Mouse (Mus musculus) heart, adult 2 months (tissue): Measurements from ENCODE around the gene Ap3d1.

Source experiments
- CTCF ChIP-seq: fragments of 200-600 bp; IDR thresholded peaks from 2 replicates; pipeline ENCODE4 v1.8.1; 2022; ENCODE audit warnings: antibody characterized with exemption, mild to moderate bottlenecking, moderate library complexity
- EP300 ChIP-seq: fragments of 200-500 bp; IDR thresholded peaks from 2 replicates; pipeline ENCODE4 v1.6.1; 2011; ENCODE audit warnings: low read depth, low read length, control low read depth; ENCODE audit not compliant: insufficient read depth
- POLR2A ChIP-seq: fragments of 200-500 bp; IDR thresholded peaks from 2 replicates; pipeline ENCODE4 v1.6.1; 2011; ENCODE audit warnings: mild to moderate bottlenecking, low read depth, low read length, control low read depth; ENCODE audit not compliant: insufficient read depth

DNA sequence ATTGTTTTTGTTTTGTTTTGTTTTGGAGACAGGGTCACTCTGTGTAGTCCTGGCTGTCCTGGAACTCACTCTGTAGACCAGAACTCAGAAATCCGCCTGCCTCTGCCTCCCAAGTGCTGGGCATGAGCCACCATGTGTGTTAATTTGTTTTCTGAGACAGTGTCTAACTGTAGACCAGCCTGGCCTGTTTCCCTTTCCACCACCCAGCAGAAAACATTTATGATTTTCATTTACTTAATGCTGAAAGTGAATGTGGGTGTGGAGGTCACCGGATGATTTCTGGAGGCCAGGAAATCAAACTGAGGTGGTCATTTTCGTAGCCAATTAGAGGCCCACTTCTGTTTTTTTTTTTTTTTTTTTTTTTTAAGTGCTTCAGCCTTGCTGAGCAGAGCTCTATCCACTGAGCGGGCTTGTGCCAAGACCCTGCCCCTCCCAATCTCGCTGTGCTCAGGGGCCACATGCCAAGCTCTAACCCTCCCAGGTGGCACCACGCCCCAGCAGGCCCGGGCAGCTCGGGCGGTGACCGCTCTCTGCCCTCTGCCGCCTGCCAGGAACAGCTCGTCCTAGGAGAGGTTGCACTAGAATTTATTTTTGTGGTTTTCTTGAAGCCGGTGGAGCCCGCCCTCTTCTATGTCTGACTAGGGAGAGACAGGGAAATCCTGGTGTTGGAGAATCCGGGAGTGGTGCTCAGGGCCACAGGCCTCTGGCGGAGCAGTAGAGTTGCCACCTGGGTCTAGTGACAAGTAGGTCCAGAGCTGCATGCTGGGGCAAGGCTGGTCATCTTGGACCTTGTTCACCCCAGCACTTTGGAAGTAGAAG, 77.7 kb downstream of the Ap3d1 start:
- TF ChIP-seq CTCF (no peak), POLR2A (peak; percentile 62), EP300 (peak; percentile 49; the same call in 1 of the 2 replicates)
